Mouse (Mus musculus): ENCODE measurements around the gene Mrpl42. TPM values are rescaled to one million over a fixed set of nuclear protein-coding genes. Genes with fewer than 3 reads are reported as not detected.

The Mrpl42 gene
- polyA plus RNA-seq, 1 experiment from 2014 or later, result 356 TPM

DNA sequence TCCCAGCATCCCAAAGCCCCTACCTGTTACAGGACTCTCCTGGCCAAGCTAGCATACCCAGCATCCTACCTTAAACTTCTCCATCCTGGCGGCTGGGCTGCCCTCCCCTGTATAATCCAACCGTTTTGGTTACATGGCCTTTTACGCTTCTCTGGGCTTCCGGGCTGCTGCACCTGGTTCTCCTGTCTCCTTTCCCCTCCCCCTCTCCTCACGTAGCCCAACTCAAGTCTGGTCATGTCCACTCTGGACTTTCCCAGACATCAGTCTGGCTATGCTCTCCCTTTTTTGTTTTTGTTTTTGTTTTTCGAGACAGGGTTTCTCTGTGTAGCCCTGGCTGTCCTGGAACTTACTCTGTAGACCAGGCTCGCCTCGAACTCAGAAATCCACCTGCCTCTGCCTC lies 10.9 kb upstream of the Mrpl42 start:
- WGBS, result 85% methylated on average over 8 of the region's 8 CpGs
- H3K9me3 ChIP-seq (replicated peaks), result no peaks in the 10 kb centered on the region
- H3K4me3 ChIP-seq, result no peak overlapping the region
- H3K27me3 ChIP-seq (ENCODE audit: low read depth, poor library complexity, severe bottlenecking), result no peaks in the 10 kb centered on the region
- H3K36me3 ChIP-seq, result peaks cover 7% of the 10 kb centered on the region
- DNase-seq (ENCODE audit: low spot score), result no peak
- no peak overlapping the region for H3K27ac ChIP-seq
- peaks cover 14% of the 10 kb centered on the region for H3K4me1 ChIP-seq

DNA sequence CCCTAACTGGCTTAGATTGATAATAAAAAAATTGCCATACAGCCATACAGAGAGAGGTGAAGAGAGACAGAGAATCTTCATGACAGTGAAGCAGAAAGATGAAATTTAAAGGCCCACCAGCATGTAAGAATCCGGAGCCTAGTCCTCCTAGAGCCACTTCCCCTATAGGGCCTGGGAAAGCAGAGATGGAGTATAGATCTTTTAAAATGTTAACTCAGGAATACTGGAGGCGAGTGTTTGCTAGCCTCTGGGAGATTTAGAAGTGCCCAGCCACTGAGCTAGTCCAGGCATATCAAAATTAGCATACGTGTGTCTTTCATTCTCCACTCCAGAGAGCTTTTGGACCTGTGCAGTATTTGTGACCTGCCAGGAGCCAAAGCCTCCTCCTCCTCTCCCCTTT lies 7.5 kb upstream of the Mrpl42 start:
- H3K4me3 ChIP-seq, result no peak overlapping the region
- no peak overlapping the region for H3K27ac ChIP-seq
- H3K4me1 ChIP-seq, result peaks cover 6% of the 10 kb centered on the region
- 77% methylated on average over 3 of the region's 3 CpGs for WGBS
- no peaks in the 10 kb centered on the region for H3K9me3 ChIP-seq (replicated peaks)
- H3K36me3 ChIP-seq, result no peaks in the 10 kb centered on the region
- no peak for DNase-seq (ENCODE audit: low spot score)
- H3K27me3 ChIP-seq (ENCODE audit: low read depth, poor library complexity, severe bottlenecking), result no peaks in the 10 kb centered on the region

DNA sequence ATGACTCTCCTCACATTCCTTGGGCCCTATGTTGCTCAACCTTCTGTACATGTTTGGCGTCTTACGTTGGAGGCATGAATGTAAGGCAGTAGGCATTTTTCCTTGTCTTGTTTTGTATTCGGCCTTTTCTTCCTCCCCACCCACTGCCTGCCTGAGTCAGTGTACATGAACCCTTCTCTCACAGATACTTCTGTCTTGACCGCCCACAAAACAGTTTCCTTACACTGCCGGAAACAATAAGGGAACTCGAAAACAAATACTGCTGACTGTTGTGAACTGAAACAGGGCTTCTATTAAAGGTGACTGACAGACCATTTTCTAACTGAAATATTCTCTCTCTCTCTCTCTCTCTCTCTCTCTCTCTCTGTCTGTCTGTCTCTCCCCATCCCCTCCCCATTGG lies 7.1 kb upstream of the Mrpl42 start:
- Histone ChIP-seq H3K4me1 (peaks cover under 1% of the 10 kb centered on the region), H3K36me3 (no peaks in the 10 kb centered on the region), H3K27ac (no peak overlapping the region), H3K9me3 (replicated peaks) (no peaks in the 10 kb centered on the region), H3K27me3 (ENCODE audit: low read depth, poor library complexity, severe bottlenecking) (no peaks in the 10 kb centered on the region), H3K4me3 (no peak overlapping the region)
- WGBS, result 85% methylated on average over 6 of the region's 6 CpGs
- no peak for DNase-seq (ENCODE audit: low spot score)

DNA sequence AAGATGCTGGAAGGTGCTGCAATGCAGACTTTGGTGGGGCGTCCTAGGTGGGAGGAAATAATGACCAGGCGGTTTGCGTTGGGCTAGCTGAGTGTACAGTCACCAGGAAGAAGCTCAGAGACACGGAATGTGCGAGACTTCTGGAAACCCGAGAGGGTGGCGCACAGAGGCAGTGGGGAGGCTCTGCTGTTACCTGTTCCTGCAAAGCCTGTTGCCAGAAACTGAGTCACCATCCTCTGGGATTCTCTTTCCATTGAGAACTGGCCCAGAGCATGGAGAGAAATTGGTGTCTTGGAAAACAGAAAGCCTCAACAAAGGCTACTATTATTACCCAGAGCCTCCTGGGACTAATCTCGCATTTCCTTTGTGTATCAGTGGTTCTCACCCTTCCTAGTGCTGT lies 6.4 kb upstream of the Mrpl42 start:
- no peak overlapping the region for H3K4me3 ChIP-seq
- no peaks in the 10 kb centered on the region for H3K4me1 ChIP-seq
- H3K27ac ChIP-seq, result no peak overlapping the region
- DNase-seq (ENCODE audit: low spot score), result no peak
- H3K36me3 ChIP-seq, result no peaks in the 10 kb centered on the region
- 84% methylated on average over 8 of the region's 8 CpGs for WGBS
- H3K27me3 ChIP-seq (ENCODE audit: low read depth, poor library complexity, severe bottlenecking), result no peaks in the 10 kb centered on the region
- H3K9me3 ChIP-seq (replicated peaks), result no peaks in the 10 kb centered on the region

DNA sequence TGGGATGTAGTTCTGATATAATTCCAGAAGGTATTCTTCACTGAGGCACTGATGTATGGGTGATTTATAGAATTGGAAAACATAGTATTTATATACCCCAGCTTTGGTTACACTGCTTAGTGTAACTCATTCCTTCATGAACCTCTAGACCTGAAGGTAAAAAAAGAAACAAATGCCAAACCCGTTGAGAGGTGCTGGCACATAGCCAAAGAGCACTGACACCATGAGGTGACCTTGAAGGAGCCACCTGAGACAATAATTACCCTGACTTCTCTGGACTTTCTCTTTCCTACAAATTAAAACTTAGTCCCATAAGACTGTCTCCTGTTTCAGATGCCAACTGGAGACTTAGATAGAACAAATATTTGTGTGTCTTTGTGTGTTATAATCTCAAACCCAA lies 2.6 kb upstream of the Mrpl42 start:
- H3K36me3 ChIP-seq, result 0 out of 2 replicates have a peak, but pooled peaks cover 3% of the 10 kb centered on the region
- WGBS, result 63% methylated on average over 1 of the region's 1 CpGs
- no peak for DNase-seq (ENCODE audit: low spot score)
- H3K27me3 ChIP-seq (ENCODE audit: low read depth, poor library complexity, severe bottlenecking), result no peaks in the 10 kb centered on the region
- H3K4me1 ChIP-seq, result peaks cover 11% of the 10 kb centered on the region
- no peak overlapping the region for H3K4me3 ChIP-seq
- no peak overlapping the region for H3K27ac ChIP-seq
- no peaks in the 10 kb centered on the region for H3K9me3 ChIP-seq (replicated peaks)

DNA sequence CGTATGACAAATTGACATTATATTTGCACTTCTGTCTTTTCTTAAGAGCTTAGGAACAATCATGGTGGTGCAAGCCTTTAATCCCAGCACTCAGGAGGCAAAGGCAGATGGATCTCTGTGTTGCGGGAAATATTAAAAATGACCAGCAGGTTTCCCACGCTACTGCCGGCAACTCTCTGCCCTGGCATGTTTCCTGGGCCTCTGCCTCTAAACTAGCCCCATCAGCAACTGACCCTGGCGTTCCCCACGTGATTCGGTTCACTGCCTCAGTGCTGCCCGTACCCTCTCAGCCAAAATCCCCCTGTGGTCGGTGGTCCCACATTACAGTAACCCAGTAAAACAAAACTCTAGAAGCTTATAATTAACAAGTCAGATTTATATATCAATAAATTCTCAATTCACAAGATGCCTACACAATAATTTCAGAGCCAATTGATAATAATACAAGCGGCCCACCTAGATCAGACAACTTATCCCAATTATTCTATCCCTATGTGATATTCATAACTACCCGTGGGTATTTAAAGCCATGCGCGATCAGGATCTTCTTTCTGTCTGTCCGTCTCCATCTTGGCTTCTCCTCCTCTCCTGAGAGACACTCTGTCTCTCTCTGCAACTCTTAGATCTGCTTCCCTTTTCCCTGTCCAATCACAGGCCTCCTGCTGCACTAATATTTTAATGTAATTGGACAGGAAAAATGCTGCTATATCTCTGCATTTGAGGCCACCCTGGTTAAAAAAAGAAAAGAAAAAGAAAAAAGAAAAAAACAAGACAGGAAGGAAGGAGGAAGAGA lies 1.9 kb upstream of the Mrpl42 start:
- WGBS, result 93% methylated on average over 14 of the region's 14 CpGs
- H3K4me1 ChIP-seq, result peaks cover 11% of the 10 kb centered on the region
- no peak overlapping the region for H3K4me3 ChIP-seq
- no peaks in the 10 kb centered on the region for H3K27me3 ChIP-seq (ENCODE audit: low read depth, poor library complexity, severe bottlenecking)
- no peak overlapping the region for H3K27ac ChIP-seq
- H3K9me3 ChIP-seq (replicated peaks), result no peaks in the 10 kb centered on the region
- peaks cover 7% of the 10 kb centered on the region for H3K36me3 ChIP-seq
- DNase-seq (ENCODE audit: low spot score), result no peak

DNA sequence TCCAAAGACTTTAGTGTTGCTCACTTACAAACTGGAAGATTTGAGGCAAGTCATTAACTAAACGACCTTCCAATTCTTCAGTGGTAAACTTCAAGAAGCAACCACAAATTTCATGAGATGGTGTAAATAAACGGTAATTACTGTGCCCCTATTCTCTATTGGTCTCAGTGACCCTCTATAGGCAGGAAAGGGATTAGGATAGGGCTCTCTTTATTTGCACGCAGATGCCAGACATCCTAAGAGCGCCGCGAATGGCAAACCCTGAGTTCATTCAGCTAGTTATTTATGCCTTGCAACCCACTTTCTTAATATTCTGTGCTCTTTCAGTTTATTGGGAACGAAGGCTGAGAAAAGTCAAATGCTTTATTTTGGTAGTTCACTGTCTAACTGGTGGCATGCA lies 707 bp downstream of the Mrpl42 start:
- WGBS, result 2% methylated on average over 7 of the region's 7 CpGs
- Histone ChIP-seq H3K27me3 (ENCODE audit: low read depth, poor library complexity, severe bottlenecking) (no peaks in the 10 kb centered on the region), H3K4me3 (peak overlapping the region; percentile 82), H3K27ac (peak overlapping the region; percentile 95), H3K9me3 (replicated peaks) (no peaks in the 10 kb centered on the region), H3K36me3 (peaks cover 33% of the 10 kb centered on the region), H3K4me1 (peaks cover 11% of the 10 kb centered on the region)
- DNase-seq (ENCODE audit: low spot score), result no peak

DNA sequence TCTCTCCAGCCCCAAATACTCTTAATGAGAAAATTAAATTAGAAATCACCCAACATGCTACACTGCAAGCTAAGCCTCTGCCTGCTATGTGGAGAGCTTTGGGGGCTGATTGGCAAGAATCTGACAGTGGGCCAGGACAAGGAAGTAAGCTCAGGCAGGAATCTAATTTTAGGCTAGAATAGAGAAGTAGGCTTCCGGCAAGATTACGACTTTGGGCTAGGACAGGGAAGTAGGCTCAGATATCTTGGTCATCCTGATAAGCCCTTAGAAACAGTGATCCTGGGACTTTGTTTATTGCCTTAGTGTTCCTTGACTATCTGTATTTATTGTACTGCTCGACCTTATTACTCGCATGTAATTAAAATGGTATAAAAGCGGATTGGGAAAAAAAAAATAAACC lies 7.5 kb downstream of the Mrpl42 start:
- no peak for DNase-seq (ENCODE audit: low spot score)
- H3K4me1 ChIP-seq, result no peaks in the 10 kb centered on the region
- WGBS, result 95% methylated on average over 5 of the region's 5 CpGs

DNA sequence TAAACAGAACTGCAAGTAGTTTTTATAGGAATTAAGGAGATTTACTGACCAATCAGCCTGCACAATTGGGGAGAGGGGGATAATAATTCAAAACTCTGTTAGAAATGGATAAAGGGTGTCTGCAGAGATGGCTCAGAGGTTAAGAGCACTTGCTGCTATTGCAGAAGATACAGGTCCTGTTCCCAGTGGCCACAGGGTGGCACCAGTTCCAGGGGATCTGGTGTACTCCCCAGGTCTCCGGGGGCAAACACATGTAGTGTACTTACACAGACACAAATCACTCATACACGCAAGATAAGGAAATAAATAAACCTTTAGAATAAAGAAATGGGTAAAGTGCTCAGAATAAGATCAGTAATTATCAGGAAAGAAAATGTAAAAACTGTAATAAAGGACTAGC lies 12.1 kb downstream of the Mrpl42 start:
- no peak for DNase-seq (ENCODE audit: low spot score)
- no peak overlapping the region for H3K27ac ChIP-seq
- peaks cover 98% of the 10 kb centered on the region for H3K36me3 ChIP-seq
- no peaks in the 10 kb centered on the region for H3K9me3 ChIP-seq (replicated peaks)
- H3K27me3 ChIP-seq (ENCODE audit: low read depth, poor library complexity, severe bottlenecking), result no peaks in the 10 kb centered on the region
- WGBS, result 88% methylated on average over 2 of the region's 2 CpGs
- no peak overlapping the region for H3K4me3 ChIP-seq
- H3K4me1 ChIP-seq, result no peaks in the 10 kb centered on the region

More for the DNA sequence above, 7.5 kb downstream of the Mrpl42 start:
- no peak overlapping the region for H3K4me3 ChIP-seq
- H3K9me3 ChIP-seq (replicated peaks), result no peaks in the 10 kb centered on the region
- no peak overlapping the region for H3K27ac ChIP-seq
- H3K27me3 ChIP-seq (ENCODE audit: low read depth, poor library complexity, severe bottlenecking), result no peaks in the 10 kb centered on the region
- H3K36me3 ChIP-seq, result peaks cover 96% of the 10 kb centered on the region

DNA sequence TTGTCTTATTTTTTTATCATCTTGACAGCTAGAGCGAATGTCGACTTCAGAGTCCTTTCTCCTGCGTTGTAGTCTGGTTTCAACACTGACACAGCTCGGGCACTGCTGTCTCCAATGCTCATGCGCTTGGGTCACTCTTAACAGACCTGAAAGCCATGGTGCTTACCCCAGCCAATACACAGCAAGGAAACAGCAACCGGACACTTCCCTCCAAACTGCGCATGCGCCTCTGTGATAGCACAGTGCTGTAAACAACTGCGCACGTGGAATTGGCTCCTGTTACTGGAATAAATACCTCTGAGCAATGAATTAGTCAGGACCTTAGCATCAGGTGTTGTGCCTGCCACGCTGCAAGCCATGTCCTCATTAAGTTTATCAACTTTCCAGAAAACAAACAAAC lies 24.2 kb downstream of the Mrpl42 start:
- WGBS, result 83% methylated on average over 11 of the region's 11 CpGs

DNA sequence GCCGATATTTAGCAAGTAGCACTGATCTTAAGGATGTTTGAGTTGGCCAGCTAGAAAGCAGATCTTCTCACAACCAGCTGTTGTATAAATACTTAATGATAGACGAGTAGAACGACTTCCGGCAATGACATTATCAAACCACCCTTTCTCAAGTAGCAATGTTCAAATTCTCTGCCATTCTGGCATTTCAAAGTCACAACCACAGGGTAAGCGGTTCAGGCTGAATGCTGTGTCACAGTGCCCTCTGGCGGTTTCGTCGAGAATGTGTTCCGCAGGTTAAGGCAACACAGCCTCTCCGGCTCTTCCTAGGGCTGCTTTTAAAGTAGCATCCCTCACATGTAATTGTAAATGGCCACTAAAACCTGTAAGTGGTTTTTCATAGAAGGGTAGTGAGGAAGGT lies 25.8 kb downstream of the Mrpl42 start:
- Histone ChIP-seq H3K4me1 (no peaks in the 10 kb centered on the region), H3K27me3 (ENCODE audit: low read depth, poor library complexity, severe bottlenecking) (no peaks in the 10 kb centered on the region), H3K4me3 (no peak overlapping the region), H3K36me3 (peaks cover 13% of the 10 kb centered on the region), H3K9me3 (replicated peaks) (no peaks in the 10 kb centered on the region), H3K27ac (no peak overlapping the region)
- 16% methylated on average over 10 of the region's 10 CpGs for whole genome bisulfite sequencing
- peak; percentile 91 for DNase-seq (ENCODE audit: low spot score)

More for the DNA sequence above, 24.2 kb downstream of the Mrpl42 start:
- peaks cover 26% of the 10 kb centered on the region for H3K36me3 ChIP-seq
- no peaks in the 10 kb centered on the region for H3K4me1 ChIP-seq
- H3K27ac ChIP-seq, result no peak overlapping the region
- no peak overlapping the region for H3K4me3 ChIP-seq
- no peaks in the 10 kb centered on the region for H3K27me3 ChIP-seq (ENCODE audit: low read depth, poor library complexity, severe bottlenecking)
- DNase-seq (ENCODE audit: low spot score), result no peak
- no peaks in the 10 kb centered on the region for H3K9me3 ChIP-seq (replicated peaks)

DNA sequence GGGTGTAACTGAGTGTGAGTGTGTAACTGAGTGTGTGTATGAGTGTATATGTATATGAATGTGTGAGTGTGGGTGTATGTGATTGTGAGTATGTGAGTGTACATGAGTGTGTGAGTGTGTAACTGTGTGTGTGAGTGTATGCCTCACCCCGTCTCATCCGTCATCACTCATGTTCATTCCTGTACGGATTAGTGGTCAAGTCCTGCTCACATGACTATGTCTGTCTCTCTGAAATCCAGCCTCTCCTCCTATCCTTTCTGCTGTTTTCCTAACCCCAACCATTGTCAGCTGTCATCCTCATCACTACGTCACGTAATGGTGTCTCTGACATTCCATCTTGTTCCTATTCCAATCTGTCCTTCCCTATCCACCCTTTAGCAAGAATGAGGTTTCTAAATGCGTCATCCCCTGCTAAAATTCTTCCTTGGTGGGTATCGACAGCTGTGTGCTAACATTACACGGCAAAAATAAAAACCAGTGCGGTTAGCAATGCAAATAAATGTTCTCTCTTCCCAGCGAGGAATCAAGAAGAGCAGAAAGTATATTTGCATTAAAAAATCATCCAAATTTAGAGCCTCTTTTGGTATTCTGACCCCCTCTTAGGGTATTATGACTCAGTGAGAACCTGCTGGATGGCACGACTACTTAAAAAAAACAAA lies 29.7 kb downstream of the Mrpl42 start:
- H3K27ac ChIP-seq, result no peak overlapping the region
- no peak overlapping the region for H3K4me3 ChIP-seq
- no peak for DNase-seq (ENCODE audit: low spot score)
- H3K9me3 ChIP-seq (replicated peaks), result no peaks in the 10 kb centered on the region
- H3K27me3 ChIP-seq (ENCODE audit: low read depth, poor library complexity, severe bottlenecking), result no peaks in the 10 kb centered on the region
- H3K36me3 ChIP-seq, result no peaks in the 10 kb centered on the region
- H3K4me1 ChIP-seq, result no peaks in the 10 kb centered on the region
- 93% methylated on average over 11 of the region's 11 CpGs for WGBS

DNA sequence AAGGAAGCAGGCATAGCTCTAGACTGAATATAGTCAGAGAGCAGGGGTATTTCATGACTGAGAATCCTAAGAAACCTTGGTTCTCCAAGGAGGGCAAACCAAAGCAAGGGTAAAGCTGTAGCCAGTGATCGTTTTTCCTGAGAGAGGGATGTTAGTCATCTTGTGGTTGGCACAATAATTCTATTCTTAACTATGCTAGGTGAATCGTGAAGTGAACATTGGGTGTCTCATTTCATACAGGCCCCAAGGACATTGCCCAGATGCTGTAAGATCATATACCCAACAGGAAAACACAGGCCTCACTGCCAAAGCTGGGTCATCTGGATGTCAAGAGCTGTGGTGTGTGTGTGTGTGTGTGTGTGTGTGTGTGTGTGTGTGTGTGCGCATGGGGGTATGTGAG lies 30.6 kb downstream of the Mrpl42 start:
- no peaks in the 10 kb centered on the region for H3K27me3 ChIP-seq (ENCODE audit: low read depth, poor library complexity, severe bottlenecking)
- no peak overlapping the region for H3K4me3 ChIP-seq
- no peak overlapping the region for H3K27ac ChIP-seq
- no peak for DNase-seq (ENCODE audit: low spot score)
- no peaks in the 10 kb centered on the region for H3K9me3 ChIP-seq (replicated peaks)
- H3K36me3 ChIP-seq, result no peaks in the 10 kb centered on the region
- H3K4me1 ChIP-seq, result no peaks in the 10 kb centered on the region
- 85% methylated on average over 3 of the region's 3 CpGs for WGBS

Measured in limb, embryonic 10.5 days (tissue).